ENCODE assay signal across 21 mouse cellular contexts in the genomic region with DNA sequence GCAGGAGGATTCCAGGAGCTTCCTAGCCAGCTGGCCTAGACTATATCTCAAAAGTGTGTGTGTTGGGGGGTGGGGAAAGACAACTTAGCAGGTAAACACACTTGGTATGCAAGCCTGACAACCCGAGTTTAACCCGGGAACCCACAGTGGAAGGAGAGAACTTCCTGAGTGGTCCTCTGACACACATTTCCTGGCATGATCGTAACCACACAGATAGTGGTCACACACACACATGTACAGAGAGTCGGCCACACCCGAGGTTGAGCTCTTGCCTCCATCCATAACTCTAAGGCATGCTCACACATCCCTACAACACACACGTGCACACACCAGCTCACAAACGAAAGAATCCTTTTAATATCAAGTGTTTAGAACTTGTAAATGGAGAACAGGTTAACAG. TPM values are rescaled to one million over a fixed set of nuclear protein-coding genes. Genes with fewer than 3 reads are reported as not detected.
DNase-seq lines count a peak whose midpoint lies in the region; ATAC-seq and TF ChIP-seq lines count a peak whose summit lies in the region.
"Had no signal": no experiment of that assay in that cellular context is flagged by ENCODE, and none has a peak within 500 bp of the region (broad histone marks: within the 10 kb centered on the region; RNA-seq: fewer than 3 reads in every experiment).

No protein-coding gene starts in this region.

- ATAC-seq in heart, embryonic 12.5 days (ENCODE audit: insufficient number of reproducible peaks, low FRiP score): no peak
- ATAC-seq in hematopoietic stem cell, adult 5-6 weeks (replicated peaks in 1 of 2; ENCODE audit: insufficient read depth in 1 of 2, low FRiP score in 2 of 2, low TSS enrichment in 1 of 2, low read depth in 1 of 2, poor library complexity in 2 of 2, severe bottlenecking in 2 of 2): peak; percentile 22 to 45; a peak in 3 of 4 replicates
- ATAC-seq in stomach, postnatal 0 days (ENCODE audit: low FRiP score, low TSS enrichment): 0 out of 2 replicates have a peak, but pooled peaks have one; percentile 15
- ATAC-seq: forebrain, embryonic 15.5 days; hindbrain, embryonic 16.5 days; inflammation-experienced regulatory T-cells, adult 6 months; Patski had no signal

- no peaks in the 10 kb centered on the region for H3K9me3 ChIP-seq in heart, embryonic 12.5 days (replicated peaks)
- no peaks in the 10 kb centered on the region for H3K9me3 ChIP-seq in stomach, postnatal 0 days (ENCODE audit: control insufficient read depth, low read length)
- H3K9me3 ChIP-seq: forebrain, embryonic 15.5 days; heart, embryonic 10.5 days; hindbrain, embryonic 12.5 days had no signal

- no peak for DNase-seq in heart, adult 8-10 months (ENCODE audit: low spot score)
- DNase-seq in thymus, postnatal 0 days (ENCODE audit: low spot score): peak; percentile 49
- DNase-seq in thymus, adult 18-20 months: no peak
- no peak for DNase-seq in stomach, postnatal 0 days (ENCODE audit: low spot score)
- no peak for DNase-seq in embryo, embryonic 9.5 days (ENCODE audit: extremely low spot score)
- DNase-seq in cerebellum, adult 11 months: no peak
- DNase-seq: adrenal gland, adult 2 months; adrenal gland, postnatal 25 days; cerebellum, postnatal 25 days; gastrocnemius, postnatal 36 days; heart, adult 11 months; heart, postnatal 36 days had no signal

- H3K9ac ChIP-seq in heart, embryonic 12.5 days: 0 out of 2 replicates have a peak overlapping the region, but pooled peaks have one; percentile 5
- H3K9ac ChIP-seq in stomach, postnatal 0 days (ENCODE audit: low read length): no peak overlapping the region
- H3K9ac ChIP-seq: forebrain, embryonic 15.5 days; hindbrain, embryonic 12.5 days had no signal

- no peak for TF ChIP-seq EP300 in stomach, postnatal 0 days (optimal IDR thresholded peaks at IDR 0.05)

- H3K4me3 ChIP-seq in heart, embryonic 12.5 days: no peak overlapping the region
- H3K4me3 ChIP-seq in stomach, postnatal 0 days (ENCODE audit: low read depth, low read length): no peak overlapping the region
- H3K4me3 ChIP-seq: forebrain, embryonic 15.5 days; heart, embryonic 10.5 days; hindbrain, embryonic 12.5 days had no signal

- WGBS in heart, embryonic 12.5 days: 53% methylated on average over 7 of the region's 7 CpGs
- WGBS in stomach, postnatal 0 days: 52% methylated on average over 7 of the region's 7 CpGs

- H3K4me1 ChIP-seq in heart, embryonic 12.5 days (replicated peaks): peaks cover 9% of the 10 kb centered on the region
- no peaks in the 10 kb centered on the region for H3K4me1 ChIP-seq in stomach, postnatal 0 days (replicated peaks; ENCODE audit: control insufficient read depth, insufficient read depth)
- H3K4me1 ChIP-seq: hindbrain, embryonic 12.5 days had no signal

- H3K4me2 ChIP-seq in heart, embryonic 12.5 days: no peak overlapping the region
- H3K4me2 ChIP-seq in stomach, postnatal 0 days (replicated peaks; ENCODE audit: low read depth): no peak overlapping the region
- H3K4me2 ChIP-seq: forebrain, embryonic 15.5 days; hindbrain, embryonic 12.5 days had no signal

- no peaks in the 10 kb centered on the region for H3K27me3 ChIP-seq in heart, embryonic 12.5 days (replicated peaks)
- H3K27me3 ChIP-seq in stomach, postnatal 0 days (ENCODE audit: control insufficient read depth, insufficient read depth, low read length): no peaks in the 10 kb centered on the region
- H3K27me3 ChIP-seq: CH12.LX; forebrain, embryonic 15.5 days; hindbrain, embryonic 12.5 days; Patski had no signal

- no peak for TF ChIP-seq CTCF in stomach, postnatal 0 days (IDR thresholded peaks at IDR 0.05; ENCODE audit: low read depth)

- peaks cover 5% of the 10 kb centered on the region for H3K36me3 ChIP-seq in heart, embryonic 12.5 days
- no peaks in the 10 kb centered on the region for H3K36me3 ChIP-seq in stomach, postnatal 0 days (ENCODE audit: control insufficient read depth, insufficient read depth, low read length)
- H3K36me3 ChIP-seq: forebrain, embryonic 15.5 days had no signal

- no peak overlapping the region for H3K27ac ChIP-seq in heart, embryonic 12.5 days (ENCODE audit: poor library complexity, severe bottlenecking)
- no peak overlapping the region for H3K27ac ChIP-seq in stomach, postnatal 0 days (replicated peaks)
- H3K27ac ChIP-seq: forebrain, embryonic 15.5 days; heart, embryonic 10.5 days; hindbrain, embryonic 12.5 days had no signal

RNA-seq across cellular contexts. Expression of a gene that starts 25.2 kb away (rescaled TPM):
- 16.1 and 17.9 TPM in 2 replicates for polyA plus RNA-seq in heart, embryonic 12.5 days (2016; fragmentation: Nextera tagmentation; extraction: Ambion mirVana)
- total RNA-seq in heart, adult 8-10 months (2022): 10 to 100 TPM; 77.3 to 94.3 (median 79.2) TPM
- polyA plus RNA-seq in thymus, postnatal 0 days (2015; fragmentation: Nextera tagmentation; extraction: Ambion mirVana): 13.6 and 14.2 TPM in 2 replicates
- total RNA-seq in hematopoietic stem cell, adult 5-6 weeks (2017): 11.3 and 13.7 TPM in 2 replicates
- 6.2 and 7.7 TPM in 2 replicates for polyA plus RNA-seq in stomach, postnatal 0 days (2015; fragmentation: Nextera tagmentation; extraction: Ambion mirVana)

RNA-seq across cellular contexts. Expression of a gene that starts 41.4 kb away (rescaled TPM):
- polyA plus RNA-seq in heart, embryonic 12.5 days (2016; fragmentation: Nextera tagmentation; extraction: Ambion mirVana): 7.3 and 8.8 TPM in 2 replicates
- 10 to 100 TPM; 16.0 to 21.9 (median 16.5) TPM for total RNA-seq in heart, adult 8-10 months (2022)
- polyA plus RNA-seq in thymus, postnatal 0 days (2015; fragmentation: Nextera tagmentation; extraction: Ambion mirVana): 5.2 and 6.2 TPM in 2 replicates
- total RNA-seq in hematopoietic stem cell, adult 5-6 weeks (2017): 11.0 and 16.9 TPM in 2 replicates
- 6.0 and 7.1 TPM in 2 replicates for polyA plus RNA-seq in stomach, postnatal 0 days (2015; fragmentation: Nextera tagmentation; extraction: Ambion mirVana)

RNA-seq across cellular contexts. Expression of a gene that starts 50.5 kb away (rescaled TPM):
- polyA plus RNA-seq in heart, embryonic 12.5 days (2016; fragmentation: Nextera tagmentation; extraction: Ambion mirVana): 52.4 and 55.2 TPM in 2 replicates
- total RNA-seq in heart, adult 8-10 months (2022): 10 to 100 TPM; 29.3 to 39.8 (median 34.3) TPM
- 93.2 and 94.0 TPM in 2 replicates for polyA plus RNA-seq in thymus, postnatal 0 days (2015; fragmentation: Nextera tagmentation; extraction: Ambion mirVana)
- 11.6 and 21.5 TPM in 2 replicates for total RNA-seq in hematopoietic stem cell, adult 5-6 weeks (2017)
- polyA plus RNA-seq in stomach, postnatal 0 days (2015; fragmentation: Nextera tagmentation; extraction: Ambion mirVana): 51.4 and 53.9 TPM in 2 replicates
